Mouse (Mus musculus) spleen, adult 2 months (tissue): ENCODE data around the gene Prss34.

ENCODE experiments used
- CTCF ChIP-seq: fragments of 200-500 bp; IDR thresholded peaks from 2 replicates; pipeline ENCODE4 v1.5.1; 2011; ENCODE audit warnings: mild to moderate bottlenecking, inconsistent platforms; ENCODE audit not compliant: insufficient read depth, insufficient read length, insufficient replicate concordance; ENCODE audit errors: extremely low read depth
- POLR2A ChIP-seq: fragments of 200-500 bp; IDR thresholded peaks from 2 replicates; pipeline ENCODE4 v1.6.1; 2011; ENCODE audit warnings: low read depth, low read length, inconsistent platforms

GRCm38 (mm10) chr17:25332321-25332720, 34.1 kb downstream of the Prss34 start:
- TF ChIP-seq CTCF (no peak), POLR2A (no peak)
